Mouse (Mus musculus): ENCODE measurements around the gene Phb.
"Not testable (repeated sequence)": the region's sequence is repeated elsewhere in the genome, so short reads cannot be mapped to it uniquely, and the experiment has no call there.

Phb gene

GRCm38 (mm10) chr11:95650981-95651380, 15.8 kb upstream of the Phb start:
- no peak for DNase-seq

- no peak for DNase-seq
Measured at GRCm38 (mm10) chr11:95657449-95657848, 9.3 kb upstream of the Phb start.

- DNase-seq = peak; percentile 73
Measured at GRCm38 (mm10) chr11:95667177-95667576, 420 bp downstream of the Phb start.

- DNase-seq = not testable (repeated sequence)
Measured at GRCm38 (mm10) chr11:95668086-95668485, 1.3 kb downstream of the Phb start.

- no peak for DNase-seq
Measured at GRCm38 (mm10) chr11:95675498-95675897, 8.7 kb downstream of the Phb start.

- peak; percentile 74 for DNase-seq
Measured at GRCm38 (mm10) chr11:95676307-95676706, 9.6 kb downstream of the Phb start.

- DNase-seq = no peak
Measured at GRCm38 (mm10) chr11:95677925-95678701, 11.4 kb downstream of the Phb start.

GRCm38 (mm10) chr11:95681995-95682601, 15.3 kb downstream of the Phb start:
- no peak for DNase-seq

- no peak for DNase-seq
Measured at GRCm38 (mm10) chr11:95682946-95683345, 16.2 kb downstream of the Phb start.

GRCm38 (mm10) chr11:95686031-95686430, 19.3 kb downstream of the Phb start:
- DNase-seq = peak; percentile 83

GRCm38 (mm10) chr11:95687084-95687656, 20.4 kb downstream of the Phb start:
- peak; percentile 33 for DNase-seq

GRCm38 (mm10) chr11:95688515-95688914, 21.8 kb downstream of the Phb start:
- DNase-seq = peak; percentile 70

- no peak for DNase-seq
Measured at GRCm38 (mm10) chr11:95688981-95689380, 22.2 kb downstream of the Phb start.

GRCm38 (mm10) chr11:95689544-95689943, 22.8 kb downstream of the Phb start:
- no peak for DNase-seq

- DNase-seq = no peak
Measured at GRCm38 (mm10) chr11:95698541-95698940, 31.8 kb downstream of the Phb start.

GRCm38 (mm10) chr11:95700778-95701739, 34.3 kb downstream of the Phb start:
- no peak for DNase-seq

GRCm38 (mm10) chr11:95704032-95704969, 37.5 kb downstream of the Phb start:
- DNase-seq = no peak

GRCm38 (mm10) chr11:95704970-95705330, 38.2 kb downstream of the Phb start:
- DNase-seq = no peak

- DNase-seq = no peak
Measured at GRCm38 (mm10) chr11:95709534-95710040, 42.8 kb downstream of the Phb start.

GRCm38 (mm10) chr11:95710478-95710877, 43.7 kb downstream of the Phb start:
- DNase-seq = no peak

- DNase-seq = peak; percentile 55
Measured at GRCm38 (mm10) chr11:95712085-95712562, 45.4 kb downstream of the Phb start.
